Mouse (Mus musculus) G1E (cell line): ENCODE measurements at regions not wholly inside any gene's neighbourhood (a gene's known extent, or its start where the extent isn't known, plus 50 kb on each side); places are given as distances from the start of the nearest gene placed in this dataset.

Experiments
- CTCF ChIP-seq: IDR thresholded peaks from 2 replicates; pipeline ENCODE4 v1.5.1; 2012; ENCODE audit warnings: low read depth, low read length, inconsistent platforms, mixed read lengths
- GATA1 ChIP-seq: IDR thresholded peaks from 2 replicates; pipeline ENCODE4 v1.6.1; 2012; ENCODE audit warnings: borderline replicate concordance, low read length, inconsistent platforms, mixed read lengths
- TAL1 ChIP-seq: conservative IDR thresholded peaks from 2 replicates; pipeline ENCODE4 v1.6.1; 2012; ENCODE audit warnings: low read depth, low read length, inconsistent platforms, mixed read lengths

- TF ChIP-seq CTCF (no peak), TAL1 (no peak), GATA1 (no peak)
These were observed 97.2 kb upstream of the Ndst4 start for GRCm38 (mm10) chr3:125306675-125307074.
